Mouse (Mus musculus) B cell, adult 62 days (primary cell): Measurements from ENCODE around the gene Olfr294. TPM values are rescaled to one million over a fixed set of nuclear protein-coding genes. Genes with fewer than 3 reads are reported as not detected.

Source experiments
- total RNA-seq: library from RNA; stranded (reverse); gene quantifications from 4 replicates; pipeline ENCODE4 v1.2.4, GENCODE M21; 2023

The Olfr294 gene
- not detected in 4 replicates for total RNA-seq

GRCm38 (mm10) chr7:86616543-86616942, at the start of gene Olfr294:
TSS of gene Olfr294 (minus strand) at chr7:86616643.

DNA sequence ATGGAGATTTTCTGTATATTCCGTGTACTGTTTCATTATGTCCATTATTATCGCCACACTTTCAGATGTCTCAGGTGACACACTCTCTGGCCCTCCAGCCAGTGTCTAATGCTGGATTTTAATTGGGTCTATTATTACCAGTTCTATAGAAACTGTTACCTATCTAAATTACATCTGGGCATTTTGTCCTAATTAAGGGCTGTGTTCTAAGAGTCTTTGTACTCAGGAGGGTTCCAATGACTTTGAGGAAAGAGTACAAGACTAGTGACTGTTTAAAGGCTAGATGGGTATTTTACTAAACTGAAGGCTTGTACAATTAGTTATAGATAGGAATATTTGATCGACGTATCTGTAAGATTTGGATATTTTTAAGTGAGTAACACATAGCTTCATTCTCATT, 32.3 kb upstream of the Olfr294 start, which contains the start of gene Olfr293:
TSS of gene Olfr293 (plus strand) at position 301 of the 400 bp plus-strand sequence.

DNA sequence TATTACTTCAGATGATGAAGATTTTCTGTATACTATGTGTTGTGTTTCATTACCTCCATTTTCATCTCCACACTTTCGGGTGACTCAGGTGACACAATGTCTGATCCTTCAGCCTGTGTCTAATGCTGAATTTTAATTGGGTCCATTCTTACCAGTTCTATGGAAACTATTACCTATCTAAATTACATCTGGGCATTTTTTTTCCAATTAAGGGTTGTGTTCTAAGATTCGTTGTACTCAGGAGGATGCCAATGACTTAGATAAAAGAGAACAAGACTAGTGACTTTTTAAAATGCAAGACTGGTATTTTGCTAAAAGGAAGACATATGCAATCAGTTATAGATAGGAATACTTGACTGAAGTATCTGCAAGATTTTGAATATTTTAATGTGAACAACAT, 32.9 kb downstream of the Olfr294 start, which contains the start of gene Olfr295:
TSS of gene Olfr295 (plus strand) at position 301 of the 400 bp plus-strand sequence.

Other genes starting within 250 kb of the Olfr294 start
- not detected in 4 replicates for gene Olfr305, start 249.7 kb downstream of the Olfr294 start, total RNA-seq
- gene Olfr304, start 230.0 kb downstream of the Olfr294 start, total RNA-seq = not detected in 4 replicates
- not detected in 4 replicates for gene Olfr303, start 218.9 kb downstream of the Olfr294 start, total RNA-seq
- gene Olfr301, start 212.8 kb downstream of the Olfr294 start, total RNA-seq = not detected in 4 replicates
- gene Olfr299, start 156.7 kb downstream of the Olfr294 start, total RNA-seq = not detected in 4 replicates
- not detected in 4 replicates for gene Olfr298, start 124.2 kb downstream of the Olfr294 start, total RNA-seq
- not detected in 4 replicates for gene Olfr297, start 96.7 kb downstream of the Olfr294 start, total RNA-seq
- gene Olfr295, start 32.8 kb downstream of the Olfr294 start, total RNA-seq = not detected in 4 replicates
- gene Olfr293, start 32.4 kb upstream of the Olfr294 start, total RNA-seq = not detected in 4 replicates
- not detected in 4 replicates for gene Olfr292, start 71.7 kb upstream of the Olfr294 start, total RNA-seq
- not detected in 4 replicates for gene Folh1, start 159.3 kb upstream of the Olfr294 start, total RNA-seq
- not detected in 4 replicates for gene Vmn2r77, start 178.4 kb upstream of the Olfr294 start, total RNA-seq